Mouse (Mus musculus) layer of hippocampus, adult 2 months (tissue): Measurements from ENCODE around the gene Abhd18. TPM values are rescaled to one million over a fixed set of nuclear protein-coding genes. Genes with fewer than 3 reads are reported as not detected.
"Not testable (repeated sequence)": the region's sequence is repeated elsewhere in the genome, so short reads cannot be mapped to it uniquely, and the experiment has no call there.

ENCODE experiments used
- DNase-seq, 2 experiments: peaks; one replicate each; pipeline ENCODE4 v3.0.0; 2022; ENCODE audit warnings: low spot score in 2 of 2
- H3K27ac ChIP-seq: fragments of 200-600 bp; 2 replicates; pipeline ENCODE4 v1.8.1; 2022
- H3K4me3 ChIP-seq: fragments of 200-600 bp; 2 replicates; pipeline ENCODE4 v1.8.1; 2022; ENCODE audit warnings: mild to moderate bottlenecking
- CTCF ChIP-seq: fragments of 200-600 bp; conservative IDR thresholded peaks from 2 replicates; pipeline ENCODE4 v1.8.1; 2022; ENCODE audit warnings: antibody characterized with exemption, mild to moderate bottlenecking, moderate library complexity
- total RNA-seq, 2 experiments: library from RNA; stranded (reverse); gene quantifications; 2 replicates each; pipeline ENCODE4 v1.2.3; 2021

The Abhd18 gene
- total RNA-seq, 2 experiments from 2014 or later, result 12.2 to 14.5 TPM

DNA sequence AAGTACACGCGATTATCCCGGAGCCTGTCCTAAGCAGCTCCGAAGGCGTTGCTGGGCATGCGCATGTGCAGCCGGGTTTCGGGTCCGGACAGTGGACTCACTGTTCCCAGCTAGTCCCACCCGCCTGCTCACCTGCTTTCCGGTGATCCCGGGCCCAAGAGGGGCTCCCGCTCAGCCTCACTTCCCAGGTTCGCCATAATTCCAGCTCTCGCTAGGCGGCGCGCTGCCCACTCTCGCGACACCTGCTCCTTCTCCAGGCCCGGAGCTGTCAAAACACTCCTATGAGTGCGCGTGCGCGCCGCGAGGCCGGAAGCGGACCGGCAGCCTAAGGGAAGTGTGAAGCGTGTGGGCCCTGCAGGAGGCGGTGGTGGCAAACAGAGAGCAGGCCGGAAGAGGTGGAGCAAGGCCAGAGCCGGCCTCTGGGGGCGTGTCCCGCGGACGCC is 47.1 kb downstream of the Abhd18 start:
- peak overlapping the region; percentile 84 for H3K27ac ChIP-seq
- H3K4me3 ChIP-seq, result peak overlapping the region; percentile 67
- DNase-seq, result peak; percentile 97 to 98
- TF ChIP-seq CTCF, result peak; percentile 70

- Histone ChIP-seq H3K27ac (peak overlapping the region; percentile 79), H3K4me3 (peak overlapping the region; percentile 67)
- DNase-seq, result not testable (repeated sequence)
These were observed 47.6 kb downstream of the Abhd18 start for GRCm38 (mm10) chr3:40894336-40894735.

GRCm38 (mm10) chr3:40902443-40902842 is 55.7 kb downstream of the Abhd18 start, which contains the start of gene 1700034I23Rik:
1700034I23Rik (minus strand) TSS chr3:40902543.
- not testable (repeated sequence) for DNase-seq, H3K4me3 ChIP-seq

GRCm38 (mm10) chr3:40938189-40938588 is 91.4 kb downstream of the Abhd18 start:
- TF ChIP-seq CTCF, result no peak
- no peak for DNase-seq
- Histone ChIP-seq H3K27ac (no peak overlapping the region), H3K4me3 (no peak overlapping the region)

More at GRCm38 (mm10) chr3:40902443-40902842, 55.7 kb downstream of the Abhd18 start, which contains the start of gene 1700034I23Rik:
- not testable (repeated sequence) for H3K27ac ChIP-seq

- TF ChIP-seq CTCF, result no peak
- no peak for DNase-seq
- Histone ChIP-seq H3K27ac (no peak overlapping the region), H3K4me3 (no peak overlapping the region)
These were observed 91.8 kb downstream of the Abhd18 start for GRCm38 (mm10) chr3:40938592-40938991.

GRCm38 (mm10) chr3:40939019-40939418 is 92.2 kb downstream of the Abhd18 start:
- DNase-seq, result no peak
- TF ChIP-seq CTCF, result no peak
- Histone ChIP-seq H3K27ac (no peak overlapping the region), H3K4me3 (no peak overlapping the region)

GRCm38 (mm10) chr3:40949170-40949902 is 102.6 kb downstream of the Abhd18 start, which contains the start of gene Larp1b:
Larp1b (plus strand) TSS chr3:40949828.
- H3K27ac ChIP-seq, result peak within 1 kb of the TSS; percentile 28; the same call in 1 of the 2 replicates
- TF ChIP-seq CTCF, result no peak
- peak; percentile 99 for DNase-seq
- H3K4me3 ChIP-seq, result peak within 1 kb of the TSS; percentile 76

DNA sequence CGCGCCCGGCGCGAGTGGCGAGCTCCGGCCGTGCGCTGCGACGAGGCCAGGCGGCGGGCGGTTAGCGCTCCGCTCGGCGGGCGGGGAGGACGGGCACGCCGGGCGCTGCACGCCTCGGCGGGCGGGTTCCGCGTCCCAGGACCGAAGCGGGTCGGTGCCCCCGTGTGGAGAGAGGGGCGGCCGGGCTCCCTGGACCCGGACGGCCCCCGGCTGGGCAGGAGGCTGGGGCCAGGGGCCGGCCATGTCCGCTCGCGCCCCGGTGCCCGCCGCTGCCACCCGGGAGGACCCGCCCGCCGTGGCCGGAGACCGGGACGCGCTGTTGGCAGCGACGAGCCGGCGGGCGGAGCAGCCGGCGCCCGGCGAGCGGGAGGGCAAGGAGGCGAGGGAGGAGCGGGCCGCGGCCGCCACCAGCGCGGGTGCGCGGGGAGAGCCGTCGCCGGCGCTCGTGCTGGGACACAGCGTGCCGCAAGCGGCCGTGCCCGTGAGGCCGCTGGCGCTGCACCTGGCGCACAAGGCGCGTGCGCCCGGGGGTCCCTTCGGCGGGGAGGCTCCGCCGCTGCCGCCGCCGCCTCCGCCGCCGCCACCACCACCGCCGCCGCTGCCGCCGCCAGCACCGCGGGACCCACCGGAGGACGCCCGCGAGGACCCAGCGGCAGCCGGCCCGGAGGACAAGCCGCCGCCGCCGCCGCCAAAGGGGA is 103.3 kb downstream of the Abhd18 start:
- TF ChIP-seq CTCF, result no peak
- peak; percentile 19 to 38 for DNase-seq
- Histone ChIP-seq H3K4me3 (peak overlapping the region; percentile 76), H3K27ac (no peak overlapping the region)

GRCm38 (mm10) chr3:40950601-40951201 is 103.9 kb downstream of the Abhd18 start:
- Histone ChIP-seq H3K27ac (no peak overlapping the region), H3K4me3 (peak overlapping the region; percentile 76)
- no peak for TF ChIP-seq CTCF
- peak in 1 of 2 experiments; percentile 20 for DNase-seq

- no peak overlapping the region for H3K27ac ChIP-seq
- DNase-seq, result no peak
- TF ChIP-seq CTCF, result peak; percentile 73
- peak overlapping the region; percentile 76 for H3K4me3 ChIP-seq
These were observed 104.6 kb downstream of the Abhd18 start for GRCm38 (mm10) chr3:40951365-40951764.

DNA sequence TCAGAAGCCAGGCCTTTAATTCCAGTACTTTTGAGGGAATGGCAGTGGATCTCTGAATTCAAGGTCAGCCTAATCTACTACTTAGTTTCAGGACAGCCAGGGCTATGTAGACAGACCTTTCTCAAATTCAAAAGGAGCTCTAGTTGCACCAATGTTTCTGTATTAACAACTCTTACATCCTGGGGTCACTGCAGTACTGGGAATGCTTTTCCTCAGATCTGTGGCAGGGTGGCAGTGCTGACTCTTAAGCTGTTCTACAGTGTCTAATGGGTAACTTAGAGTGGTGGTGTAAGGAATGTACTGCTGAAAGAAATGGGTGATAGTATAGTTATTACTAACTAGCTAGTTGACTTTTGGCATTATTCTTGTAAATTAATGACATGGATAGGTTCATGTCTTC is 105.8 kb downstream of the Abhd18 start:
- no peak for DNase-seq
- no peak overlapping the region for H3K4me3 ChIP-seq
- no peak overlapping the region for H3K27ac ChIP-seq
- peak; percentile 18; the same call in 1 of the 2 replicates for TF ChIP-seq CTCF

DNA sequence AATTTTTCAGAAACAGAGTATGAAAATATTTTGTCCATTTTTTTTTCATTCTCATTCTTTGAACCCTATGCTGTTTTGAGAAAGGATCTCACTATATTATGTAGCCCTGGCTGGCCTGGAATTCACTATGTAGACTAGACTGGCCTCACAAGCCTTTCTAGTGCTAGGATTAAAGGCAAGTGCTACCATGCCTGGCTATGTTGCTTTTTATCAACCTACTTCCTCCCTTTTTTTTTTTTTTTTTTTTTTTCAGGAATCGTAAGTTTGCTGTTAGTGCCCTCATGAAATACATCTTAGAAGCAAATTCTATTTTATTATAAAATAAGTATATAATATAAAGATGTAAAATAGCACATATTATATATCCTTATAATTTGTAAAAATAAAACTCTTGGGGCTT is 108.0 kb downstream of the Abhd18 start:
- H3K27ac ChIP-seq, result no peak overlapping the region
- no peak overlapping the region for H3K4me3 ChIP-seq
- no peak for DNase-seq
- no peak for TF ChIP-seq CTCF

DNA sequence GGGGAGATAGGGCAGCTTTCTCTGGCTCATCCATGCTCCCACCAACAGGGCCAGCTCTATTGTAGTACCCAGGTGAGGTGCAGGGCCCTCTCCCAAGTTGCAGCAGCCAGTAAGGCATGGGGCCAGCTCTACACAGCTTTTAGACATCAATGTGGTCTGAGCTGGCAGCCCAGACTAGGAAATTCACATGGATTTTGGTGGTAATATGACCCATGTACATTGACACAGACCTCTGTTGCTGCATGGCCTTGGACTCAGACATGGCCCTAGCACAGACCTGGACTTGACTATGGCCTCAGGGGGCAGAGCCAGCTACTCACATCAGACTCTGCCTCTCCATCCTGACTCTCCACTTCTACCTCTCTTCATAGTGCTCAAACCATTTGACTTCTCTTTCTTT is 112.1 kb downstream of the Abhd18 start:
- H3K4me3 ChIP-seq, result no peak overlapping the region

More for the DNA sequence above, 112.1 kb downstream of the Abhd18 start:
- no peak for TF ChIP-seq CTCF
- no peak for DNase-seq
- no peak overlapping the region for H3K27ac ChIP-seq
